Mouse (Mus musculus) cerebellum, adult 8-10 months (tissue): ENCODE data around the gene Slc9b1.
A peak's percentile ranks its signal among the peaks of the same experiment; 100 is the strongest.

Source experiments
- DNase-seq: peaks from one replicate; pipeline ENCODE4 v3.0.0; 2022

Gene Slc9b1

GRCm38 (mm10) chr3:135438913-135439531, 91.2 kb downstream of the Slc9b1 start:
- DNase-seq: peak; percentile 78

- DNase-seq: no peak
Observed at GRCm38 (mm10) chr3:135439651-135440050, 91.8 kb downstream of the Slc9b1 start.

GRCm38 (mm10) chr3:135440221-135440620, 92.4 kb downstream of the Slc9b1 start:
- DNase-seq: no peak

GRCm38 (mm10) chr3:135440621-135441020, 92.8 kb downstream of the Slc9b1 start:
- no peak for DNase-seq

- DNase-seq: no peak
Observed at GRCm38 (mm10) chr3:135444930-135445329, 97.1 kb downstream of the Slc9b1 start.
